Mouse (Mus musculus): ENCODE results near the gene Arhgap6. TPM values are rescaled to one million over a fixed set of nuclear protein-coding genes. Genes with fewer than 3 reads are reported as not detected.

Gene Arhgap6
- polyA plus RNA-seq, 1 experiment from 2014 or later = 1.2 TPM

DNA sequence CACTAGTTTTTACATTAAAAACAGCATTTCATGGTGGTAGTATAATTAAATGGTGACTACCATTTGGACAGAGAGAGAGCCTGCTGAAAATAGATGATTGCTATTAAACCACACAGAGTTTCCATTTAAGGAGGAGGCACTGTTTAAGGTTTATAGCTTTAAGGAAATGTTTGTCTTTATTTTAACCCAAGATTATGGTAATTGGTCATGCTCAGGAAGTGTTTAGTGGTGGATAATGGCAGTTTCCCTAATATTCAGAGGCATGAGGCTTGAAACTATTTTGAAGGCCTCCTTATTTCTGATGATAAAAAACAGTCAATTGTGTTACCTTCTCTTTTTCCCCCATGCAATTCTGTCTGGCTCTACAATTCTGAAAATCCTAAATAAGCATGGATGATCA, 358.9 kb downstream of the Arhgap6 start:
- Histone ChIP-seq H3K27me3 (replicated peaks) (no peaks in the 10 kb centered on the region), H3K4me3 (no peak overlapping the region), H3K9ac (no peak overlapping the region), H3K27ac (no peak overlapping the region), H3K9me3 (no peaks in the 10 kb centered on the region), H3K36me3 (no peaks in the 10 kb centered on the region), H3K4me2 (replicated peaks) (no peak overlapping the region), H3K4me1 (no peaks in the 10 kb centered on the region)
- no peak for ATAC-seq (ENCODE audit: low FRiP score, low read depth)

DNA sequence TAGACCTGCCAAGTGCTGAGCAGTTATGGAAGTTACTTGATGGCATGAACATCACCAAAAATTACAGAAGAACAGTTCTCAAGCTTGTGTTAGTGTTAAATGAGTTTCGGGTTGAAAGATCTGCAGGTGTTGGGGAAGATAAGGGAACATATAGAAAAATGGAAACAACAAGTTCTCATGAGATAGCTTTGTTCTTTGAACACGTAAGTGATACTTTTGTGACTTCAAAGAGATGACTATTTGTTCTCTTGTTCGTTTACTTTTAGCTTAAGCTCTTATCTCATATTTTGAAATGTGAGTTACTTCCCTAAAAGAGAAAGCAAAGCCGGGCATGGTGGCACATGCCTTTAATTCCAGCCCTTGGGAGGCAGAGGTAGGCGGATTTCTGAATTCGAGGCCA, 363.5 kb downstream of the Arhgap6 start:
- H3K27me3 ChIP-seq (replicated peaks) = no peaks in the 10 kb centered on the region
- no peak overlapping the region for H3K4me3 ChIP-seq
- no peak for ATAC-seq (ENCODE audit: low FRiP score, low read depth)
- 86% methylated on average over 6 of the region's 6 CpGs for WGBS
- H3K4me2 ChIP-seq (replicated peaks) = no peak overlapping the region
- no peak overlapping the region for H3K9ac ChIP-seq
- no peaks in the 10 kb centered on the region for H3K36me3 ChIP-seq
- H3K27ac ChIP-seq = no peak overlapping the region
- no peaks in the 10 kb centered on the region for H3K4me1 ChIP-seq
- H3K9me3 ChIP-seq = no peaks in the 10 kb centered on the region

DNA sequence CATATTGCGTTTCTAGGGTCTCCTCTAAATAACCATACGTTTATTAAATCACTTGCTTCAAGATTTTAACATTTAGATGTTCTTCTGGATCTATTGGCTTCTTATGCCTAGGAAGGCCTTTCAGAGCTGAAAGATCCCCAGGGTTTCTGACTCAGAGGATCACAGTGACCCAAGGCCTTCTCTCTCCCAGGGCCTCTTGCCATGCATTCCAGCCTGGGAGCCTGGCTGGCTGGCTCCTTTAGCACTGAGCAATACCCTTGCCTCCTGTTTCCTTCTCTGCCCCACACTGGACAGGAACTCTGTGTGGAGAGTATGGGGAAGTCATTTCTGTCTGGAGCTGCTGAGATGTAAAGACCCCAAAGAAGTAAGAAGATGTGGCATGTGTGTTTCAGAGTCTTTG, 376.1 kb downstream of the Arhgap6 start:
- 85% methylated on average over 2 of the region's 2 CpGs for WGBS

DNA sequence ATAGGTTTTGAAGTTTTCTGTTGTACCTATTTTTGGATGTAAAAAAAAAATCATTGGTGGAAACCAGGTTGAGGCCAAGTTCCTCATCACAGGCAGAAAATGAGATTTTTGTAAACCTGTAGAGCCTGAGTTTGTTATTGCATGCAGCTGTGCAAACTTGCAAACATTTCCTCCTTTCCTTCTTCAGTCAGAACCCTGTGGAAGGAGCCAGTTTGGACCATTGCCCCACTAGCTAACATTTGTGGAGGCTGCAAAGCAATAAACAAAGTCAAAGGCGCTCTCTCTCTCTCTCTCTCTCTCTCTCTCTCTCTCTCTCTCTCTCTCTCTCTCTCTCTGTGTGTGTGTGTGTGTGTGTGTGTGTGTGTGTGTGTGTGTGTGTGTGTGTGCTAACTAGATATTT, 378.9 kb downstream of the Arhgap6 start:
- H3K9me3 ChIP-seq = no peaks in the 10 kb centered on the region
- H3K27me3 ChIP-seq (replicated peaks) = no peaks in the 10 kb centered on the region
- no peak overlapping the region for H3K4me3 ChIP-seq
- H3K36me3 ChIP-seq = no peaks in the 10 kb centered on the region
- WGBS = 92% methylated on average over 1 of the region's 1 CpGs
- H3K4me2 ChIP-seq (replicated peaks) = no peak overlapping the region
- H3K9ac ChIP-seq = no peak overlapping the region
- H3K27ac ChIP-seq = no peak overlapping the region
- no peak for ATAC-seq (ENCODE audit: low FRiP score, low read depth)
- H3K4me1 ChIP-seq = no peaks in the 10 kb centered on the region

More for the DNA sequence above, 376.1 kb downstream of the Arhgap6 start:
- no peak overlapping the region for H3K27ac ChIP-seq
- no peak overlapping the region for H3K4me2 ChIP-seq (replicated peaks)
- no peaks in the 10 kb centered on the region for H3K27me3 ChIP-seq (replicated peaks)
- no peak overlapping the region for H3K9ac ChIP-seq
- no peak overlapping the region for H3K4me3 ChIP-seq
- no peaks in the 10 kb centered on the region for H3K4me1 ChIP-seq
- H3K36me3 ChIP-seq = no peaks in the 10 kb centered on the region
- ATAC-seq (ENCODE audit: low FRiP score, low read depth) = no peak
- no peaks in the 10 kb centered on the region for H3K9me3 ChIP-seq

DNA sequence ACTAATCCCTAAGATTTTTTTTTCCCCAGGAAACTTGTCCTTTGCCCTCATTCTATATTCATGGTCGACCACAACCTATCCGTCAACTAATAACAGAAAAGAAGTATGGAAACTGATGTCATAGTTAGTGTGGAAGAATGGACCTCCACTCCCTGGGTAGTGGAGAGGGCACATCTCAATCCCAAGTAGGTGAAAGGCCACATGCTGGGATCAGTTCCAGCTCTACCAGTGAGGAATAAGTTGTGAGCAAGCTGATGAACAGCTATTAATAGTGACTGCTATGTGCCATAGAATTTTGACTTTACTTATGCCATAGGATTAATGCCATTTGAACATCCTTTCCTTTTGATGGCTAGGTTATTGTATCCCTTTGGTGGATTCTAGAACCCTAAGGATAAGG, 383.7 kb downstream of the Arhgap6 start:
- Histone ChIP-seq H3K27ac (no peak overlapping the region), H3K4me3 (no peak overlapping the region), H3K4me2 (replicated peaks) (no peak overlapping the region), H3K27me3 (replicated peaks) (no peaks in the 10 kb centered on the region), H3K36me3 (no peaks in the 10 kb centered on the region), H3K9ac (no peak overlapping the region), H3K9me3 (no peaks in the 10 kb centered on the region), H3K4me1 (no peaks in the 10 kb centered on the region)
- ATAC-seq (ENCODE audit: low FRiP score, low read depth) = no peak
- 70% methylated on average over 2 of the region's 2 CpGs for WGBS

DNA sequence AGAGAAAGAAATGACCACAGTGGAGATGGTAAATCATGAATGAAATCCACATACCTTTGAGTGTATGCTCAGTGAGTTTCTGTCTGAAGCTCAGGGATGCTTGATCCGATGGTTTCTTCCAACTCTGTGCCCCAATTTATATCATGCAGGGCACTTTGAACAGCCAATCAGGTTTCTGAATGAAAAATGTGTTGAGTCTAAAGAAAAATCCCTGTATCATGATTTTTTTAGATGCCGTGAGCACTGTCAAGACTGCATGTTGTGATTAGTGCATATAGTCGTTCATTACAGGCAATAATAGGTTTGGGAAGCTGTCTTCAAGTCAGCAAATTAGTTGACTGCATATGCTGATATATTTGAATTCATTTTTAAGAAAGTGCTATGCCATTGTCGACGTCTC, 392.2 kb downstream of the Arhgap6 start, which contains the start of gene Amelx:
Gene Amelx, minus strand, starts transcription at position 101 of the 400 bp plus-strand sequence.
- Histone ChIP-seq H3K4me3 (no peak within 1 kb of the TSS), H3K4me2 (replicated peaks) (no peak within 1 kb of the TSS), H3K9me3 (no peaks in the 10 kb centered on the region), H3K27ac (no peak within 1 kb of the TSS), H3K4me1 (no peaks in the 10 kb centered on the region), H3K36me3 (no peaks in the 10 kb centered on the region), H3K9ac (no peak within 1 kb of the TSS), H3K27me3 (replicated peaks) (no peaks in the 10 kb centered on the region)
- WGBS = 83% methylated on average over 5 of the region's 5 CpGs
- ATAC-seq (ENCODE audit: low FRiP score, low read depth) = no peak

DNA sequence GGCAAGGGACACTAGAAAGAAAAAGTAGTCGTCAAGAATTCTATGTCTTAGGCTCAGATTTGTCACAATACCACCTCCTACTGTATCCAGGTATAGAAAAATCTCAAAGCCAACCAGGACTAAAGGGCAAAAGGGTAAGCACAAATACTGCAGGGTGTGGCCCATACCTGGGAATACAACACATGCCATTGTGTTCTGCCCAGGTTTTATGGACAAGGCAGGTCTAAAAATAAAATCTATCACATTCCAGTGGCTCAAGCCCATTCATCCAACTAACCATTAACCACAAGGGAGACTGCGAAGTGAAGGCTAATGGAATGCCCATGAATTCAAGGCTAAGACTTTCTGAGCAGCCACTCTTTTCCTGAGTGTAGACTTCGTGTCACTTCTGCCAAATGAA, 415.1 kb downstream of the Arhgap6 start:
- H3K27me3 ChIP-seq (replicated peaks) = peaks cover 4% of the 10 kb centered on the region; the same call in 1 of the 2 replicates

DNA sequence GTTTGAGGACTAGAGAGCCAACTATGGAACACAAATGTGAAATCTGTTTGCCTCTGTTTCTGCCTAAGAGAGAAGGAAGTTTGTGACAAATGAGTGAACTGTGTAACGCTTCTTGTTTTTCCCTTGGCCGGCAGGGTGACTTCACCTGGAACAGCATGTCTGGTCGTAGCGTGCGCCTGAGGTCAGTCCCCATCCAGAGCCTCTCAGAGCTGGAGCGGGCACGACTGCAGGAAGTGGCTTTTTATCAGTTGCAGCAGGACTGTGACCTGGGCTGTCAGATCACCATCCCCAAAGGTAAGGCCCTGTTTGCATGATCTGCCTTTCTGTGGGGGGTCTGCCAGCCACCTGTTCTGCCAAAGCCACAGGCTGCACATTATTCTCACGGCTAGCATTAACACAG, 425.2 kb downstream of the Arhgap6 start:
- ATAC-seq (ENCODE audit: low FRiP score, low read depth) = no peak
- H3K36me3 ChIP-seq = no peaks in the 10 kb centered on the region
- H3K9ac ChIP-seq = no peak overlapping the region
- H3K4me1 ChIP-seq = no peaks in the 10 kb centered on the region
- H3K27ac ChIP-seq = no peak overlapping the region
- H3K27me3 ChIP-seq (replicated peaks) = no peaks in the 10 kb centered on the region; the same call in 1 of the 2 replicates
- no peak overlapping the region for H3K4me3 ChIP-seq
- H3K4me2 ChIP-seq (replicated peaks) = no peak overlapping the region
- H3K9me3 ChIP-seq = no peaks in the 10 kb centered on the region
- 83% methylated on average over 8 of the region's 8 CpGs for WGBS

More for the DNA sequence above, 415.1 kb downstream of the Arhgap6 start:
- Histone ChIP-seq H3K4me2 (replicated peaks) (no peak overlapping the region), H3K9ac (no peak overlapping the region), H3K36me3 (no peaks in the 10 kb centered on the region), H3K4me3 (no peak overlapping the region), H3K4me1 (no peaks in the 10 kb centered on the region), H3K27ac (no peak overlapping the region), H3K9me3 (no peaks in the 10 kb centered on the region)
- WGBS = 68% methylated on average over 3 of the region's 3 CpGs
- no peak for ATAC-seq (ENCODE audit: low FRiP score, low read depth)

DNA sequence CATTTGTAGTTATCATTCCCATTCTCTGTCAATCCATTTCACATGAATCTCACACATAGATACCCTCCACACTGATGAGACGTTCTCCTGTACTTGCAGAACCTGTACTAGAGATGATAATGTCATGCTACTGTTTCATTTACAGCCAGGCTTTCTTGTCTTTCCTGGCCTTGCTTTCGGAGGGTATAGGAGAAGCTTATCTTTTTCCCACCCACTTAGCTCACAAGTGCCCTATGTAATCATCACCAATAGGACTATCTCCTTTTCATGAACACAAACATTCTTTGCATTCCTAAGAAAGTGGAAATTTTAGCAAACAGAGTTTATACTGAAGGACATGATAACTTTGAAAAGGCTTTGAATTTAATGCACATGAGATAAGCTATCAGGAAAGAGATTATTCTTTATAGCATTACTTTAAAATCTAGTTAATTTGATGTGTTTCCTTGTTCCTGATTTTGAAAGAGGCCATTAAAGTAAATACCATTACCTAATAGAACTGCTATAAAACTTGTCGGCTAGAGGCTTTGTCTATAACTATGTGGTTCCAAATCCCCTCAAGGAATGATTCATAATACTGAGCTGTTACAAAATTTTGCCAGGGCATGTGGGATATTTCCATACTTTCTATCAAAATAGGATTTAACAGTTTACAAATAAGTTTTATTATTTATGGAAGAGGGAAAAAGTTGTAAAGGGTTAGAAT, 427.6 kb downstream of the Arhgap6 start:
- 65% methylated on average over 3 of the region's 3 CpGs for WGBS
- H3K4me2 ChIP-seq (replicated peaks) = no peak overlapping the region
- H3K27me3 ChIP-seq (replicated peaks) = no peaks in the 10 kb centered on the region; the same call in 1 of the 2 replicates
- H3K4me1 ChIP-seq = no peaks in the 10 kb centered on the region
- no peak overlapping the region for H3K4me3 ChIP-seq
- no peak overlapping the region for H3K9ac ChIP-seq
- H3K36me3 ChIP-seq = no peaks in the 10 kb centered on the region
- no peak overlapping the region for H3K27ac ChIP-seq
- no peak for ATAC-seq (ENCODE audit: low FRiP score, low read depth)
- no peaks in the 10 kb centered on the region for H3K9me3 ChIP-seq

DNA sequence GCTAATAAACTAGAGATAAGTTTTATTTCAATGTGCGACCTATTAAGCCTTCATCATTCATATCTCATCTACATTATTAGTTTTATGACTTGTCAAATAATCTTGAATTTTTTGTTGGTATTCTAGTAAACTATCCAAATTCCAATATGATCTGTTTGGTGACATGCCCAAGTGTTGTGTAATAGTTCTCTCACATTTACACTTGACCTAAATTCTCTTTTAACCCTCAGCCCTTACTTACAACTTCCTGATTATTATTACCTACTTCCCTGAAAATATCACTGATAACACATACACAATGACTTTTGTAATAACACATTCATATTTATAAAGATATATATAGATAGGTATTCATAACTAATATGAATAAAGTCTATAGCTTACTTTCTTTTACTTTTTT, 461.0 kb downstream of the Arhgap6 start:
- no peaks in the 10 kb centered on the region for H3K27me3 ChIP-seq (replicated peaks)
- no peaks in the 10 kb centered on the region for H3K36me3 ChIP-seq
- no peak overlapping the region for H3K4me3 ChIP-seq
- ATAC-seq (ENCODE audit: low FRiP score, low read depth) = no peak
- H3K4me2 ChIP-seq (replicated peaks) = no peak overlapping the region
- H3K9ac ChIP-seq = no peak overlapping the region
- H3K4me1 ChIP-seq = no peaks in the 10 kb centered on the region
- no peak overlapping the region for H3K27ac ChIP-seq
- H3K9me3 ChIP-seq = no peaks in the 10 kb centered on the region
- 75% methylated on average over 1 of the region's 1 CpGs for WGBS

DNA sequence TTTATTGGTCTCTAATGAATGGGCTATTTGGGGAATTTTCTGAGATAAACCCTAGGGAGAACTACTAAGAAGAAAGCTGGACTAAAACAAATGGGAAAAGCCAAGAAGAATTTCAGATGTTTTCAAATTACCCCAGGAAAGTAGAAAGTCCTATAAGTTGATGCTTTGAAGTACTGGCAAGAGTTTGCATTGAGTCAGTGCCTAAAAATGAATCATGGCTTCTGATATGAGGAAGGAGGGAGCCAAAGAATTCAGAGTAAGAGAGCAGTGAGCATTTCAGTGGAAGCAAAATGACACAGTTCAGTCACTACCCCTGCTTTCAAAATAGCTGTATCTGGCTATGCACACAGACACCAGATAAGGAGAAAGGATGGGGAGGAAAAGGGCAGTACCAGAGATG, 461.8 kb downstream of the Arhgap6 start:
- Histone ChIP-seq H3K27ac (no peak overlapping the region), H3K4me1 (no peaks in the 10 kb centered on the region)
- ATAC-seq (ENCODE audit: low FRiP score, low read depth) = no peak

DNA sequence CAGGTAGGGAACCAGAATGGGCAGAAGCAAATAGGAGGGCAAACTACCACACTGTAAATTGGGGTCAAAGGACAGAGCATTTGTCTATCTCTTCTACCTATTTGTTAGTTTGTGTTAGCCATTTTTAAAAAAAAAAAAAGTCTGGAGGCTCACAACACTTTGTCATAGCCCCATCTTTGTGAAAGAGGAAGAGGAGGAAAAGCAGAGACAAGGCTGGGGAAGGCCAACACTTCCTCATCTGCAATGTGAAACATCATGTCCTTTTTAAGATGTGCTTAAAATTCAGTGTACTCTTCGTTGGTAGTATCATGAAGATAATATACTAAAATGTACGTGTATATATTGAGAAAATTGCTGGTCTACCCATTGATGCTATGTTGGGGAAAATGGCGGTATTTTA, 466.1 kb downstream of the Arhgap6 start:
- WGBS = 82% methylated on average over 3 of the region's 3 CpGs
- no peak for ATAC-seq (ENCODE audit: low FRiP score, low read depth)
- H3K9ac ChIP-seq = no peak overlapping the region
- H3K9me3 ChIP-seq = no peaks in the 10 kb centered on the region
- H3K4me2 ChIP-seq (replicated peaks) = no peak overlapping the region
- H3K27me3 ChIP-seq (replicated peaks) = no peaks in the 10 kb centered on the region
- H3K4me1 ChIP-seq = no peaks in the 10 kb centered on the region
- H3K27ac ChIP-seq = no peak overlapping the region
- no peak overlapping the region for H3K4me3 ChIP-seq
- H3K36me3 ChIP-seq = no peaks in the 10 kb centered on the region

More for the DNA sequence above, 461.8 kb downstream of the Arhgap6 start:
- no peaks in the 10 kb centered on the region for H3K27me3 ChIP-seq (replicated peaks)
- H3K4me2 ChIP-seq (replicated peaks) = no peak overlapping the region
- no peaks in the 10 kb centered on the region for H3K9me3 ChIP-seq
- no peaks in the 10 kb centered on the region for H3K36me3 ChIP-seq
- H3K4me3 ChIP-seq = no peak overlapping the region
- H3K9ac ChIP-seq = no peak overlapping the region

DNA sequence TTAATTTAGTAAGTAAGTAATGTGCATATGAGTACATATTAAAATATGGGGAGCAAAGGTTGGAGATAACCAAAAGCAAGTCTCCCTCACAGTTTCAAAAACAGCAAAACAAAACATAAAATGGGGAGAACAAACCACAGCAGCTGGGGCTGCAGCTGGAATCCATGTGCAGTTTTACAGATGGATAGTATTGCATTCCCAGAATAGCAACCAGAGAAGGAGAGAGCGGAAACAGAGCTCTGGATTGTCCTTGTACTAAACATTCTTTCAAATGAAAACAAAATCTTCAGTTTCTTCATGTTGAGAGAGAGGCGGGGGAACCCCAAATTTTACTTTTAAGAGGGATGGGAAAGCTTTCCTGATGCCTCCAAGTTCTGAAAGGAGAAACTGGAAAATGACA, 467.3 kb downstream of the Arhgap6 start:
- no peaks in the 10 kb centered on the region for H3K27me3 ChIP-seq (replicated peaks)
- no peaks in the 10 kb centered on the region for H3K9me3 ChIP-seq
- no peaks in the 10 kb centered on the region for H3K36me3 ChIP-seq
- no peaks in the 10 kb centered on the region for H3K4me1 ChIP-seq
- H3K4me2 ChIP-seq (replicated peaks) = no peak overlapping the region
- WGBS = 74% methylated on average over 2 of the region's 2 CpGs
- no peak overlapping the region for H3K4me3 ChIP-seq
- no peak overlapping the region for H3K9ac ChIP-seq
- no peak overlapping the region for H3K27ac ChIP-seq
- ATAC-seq (ENCODE audit: low FRiP score, low read depth) = no peak

All from neural tube, embryonic 12.5 days (tissue).